Mouse (Mus musculus) lung, postnatal 25 days (tissue): ENCODE results near the gene Ppif.

Experiments used
- DNase-seq: peaks from one replicate; pipeline ENCODE4 v3.0.0; 2022; ENCODE audit warnings: low spot score

Ppif gene

GRCm38 (mm10) chr14:25693888-25694568, at the start of gene Ppif:
Ppif (plus strand) TSS chr14:25694154.
- DNase-seq: peak; percentile 95

DNA sequence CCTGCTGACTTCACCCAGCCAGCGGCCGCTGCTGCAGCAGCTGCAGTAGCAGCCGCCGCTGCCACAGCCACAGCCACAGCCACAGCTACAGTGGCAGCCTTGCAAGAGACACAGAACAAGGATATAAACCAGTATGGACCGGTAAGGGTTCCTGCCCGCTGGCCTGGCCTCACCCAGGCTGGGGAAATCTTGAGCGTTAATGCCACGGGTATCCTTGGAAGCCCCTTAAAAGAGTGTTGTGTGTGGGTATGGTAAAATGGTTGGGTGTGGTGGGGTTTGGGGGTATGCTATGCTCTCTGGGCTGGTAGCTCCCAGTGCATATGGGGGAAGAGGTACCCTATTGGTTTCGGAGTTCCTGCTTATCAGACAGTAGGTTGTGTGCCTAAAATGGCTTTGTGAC, 48.2 kb upstream of the Ppif start:
- no peak for DNase-seq

- DNase-seq: peak; percentile 85
These were observed 47.8 kb upstream of the Ppif start for GRCm38 (mm10) chr14:25646161-25646621.

DNA sequence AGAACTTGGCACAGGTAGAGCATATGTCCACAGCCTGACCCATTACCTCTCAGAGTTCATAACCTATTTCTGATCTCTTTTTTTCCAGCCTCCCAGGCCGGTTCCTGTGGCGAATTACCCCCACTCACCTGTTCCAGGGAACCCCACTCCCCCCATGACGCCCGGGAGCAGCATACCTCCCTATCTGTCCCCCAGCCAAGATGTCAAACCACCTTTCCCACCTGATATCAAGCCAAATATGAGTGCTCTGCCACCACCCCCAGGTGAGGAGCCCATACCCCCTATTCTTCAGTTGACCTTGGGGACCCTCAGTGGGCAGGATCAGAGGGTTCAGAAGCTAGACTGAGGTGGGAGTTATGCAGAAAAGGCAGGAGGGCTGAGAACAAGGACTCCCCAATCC, 42.8 kb upstream of the Ppif start:
- no peak for DNase-seq

- no peak for DNase-seq
These were observed 42.0 kb upstream of the Ppif start for GRCm38 (mm10) chr14:25651905-25652304.

- DNase-seq: no peak
These were observed 39.4 kb upstream of the Ppif start for GRCm38 (mm10) chr14:25654401-25655197.

- no peak for DNase-seq
These were observed 33.3 kb upstream of the Ppif start for GRCm38 (mm10) chr14:25660661-25661060.

- no peak for DNase-seq
These were observed 32.6 kb upstream of the Ppif start for GRCm38 (mm10) chr14:25661185-25661920.

DNA sequence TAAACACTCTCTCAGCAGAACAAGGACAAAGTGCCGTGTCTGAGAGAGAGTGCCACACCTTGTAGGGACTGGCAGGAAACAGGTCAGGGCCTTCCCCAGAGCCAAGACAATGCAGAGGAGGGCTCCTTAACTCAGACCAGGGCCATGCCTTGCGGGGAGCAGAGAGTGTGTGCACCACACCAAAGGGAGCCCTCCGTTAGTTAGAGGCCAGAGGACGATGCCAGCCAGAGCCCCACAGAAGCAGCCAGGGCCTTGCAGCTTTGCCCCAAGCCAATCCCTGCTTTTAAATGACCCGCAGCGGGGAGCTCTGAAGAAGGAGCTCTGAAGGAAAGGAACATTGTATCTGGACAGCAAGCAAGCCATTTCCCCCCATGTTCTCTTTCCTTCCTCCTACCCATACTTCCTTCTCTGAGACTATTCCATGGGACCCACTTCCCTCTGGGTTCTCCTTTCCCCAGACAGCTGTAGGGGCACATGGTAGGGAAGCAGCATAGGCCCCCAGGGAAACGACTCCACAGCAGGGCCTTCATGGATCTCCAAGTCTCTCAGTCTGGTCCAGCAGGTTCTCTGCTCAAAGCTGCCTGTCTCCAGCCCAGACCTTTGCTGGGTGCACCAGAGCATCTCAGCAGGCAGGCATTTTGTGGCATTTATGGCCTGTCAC, 30.2 kb upstream of the Ppif start:
- DNase-seq: no peak

- DNase-seq: no peak
These were observed 29.7 kb upstream of the Ppif start for GRCm38 (mm10) chr14:25664310-25664695.

- DNase-seq: no peak
These were observed 28.5 kb upstream of the Ppif start for GRCm38 (mm10) chr14:25665314-25665970.

- DNase-seq: no peak
These were observed 27.1 kb upstream of the Ppif start for GRCm38 (mm10) chr14:25666668-25667376.

GRCm38 (mm10) chr14:25667587-25667986, 26.4 kb upstream of the Ppif start:
- no peak for DNase-seq

DNA sequence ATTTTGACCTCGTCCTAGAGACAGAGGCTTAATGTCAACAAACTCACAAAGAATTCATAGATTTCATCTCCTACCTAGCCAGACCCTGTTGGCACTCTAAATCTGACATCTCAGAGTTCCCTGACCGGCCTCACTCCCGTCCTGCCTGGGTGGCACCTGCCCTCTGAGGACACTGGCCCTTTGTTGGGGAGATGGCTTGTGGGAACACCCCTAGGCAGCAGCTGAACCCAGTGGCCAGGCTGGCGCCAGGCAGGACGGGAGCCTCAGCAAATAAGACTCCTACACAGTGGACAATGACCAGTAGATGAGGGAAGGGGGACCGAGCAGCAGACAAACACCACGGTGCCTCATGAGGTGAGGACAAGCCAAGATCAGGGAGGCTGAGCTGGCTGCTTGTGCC, 14.3 kb upstream of the Ppif start:
- DNase-seq: no peak

- no peak for DNase-seq
These were observed 11.9 kb upstream of the Ppif start for GRCm38 (mm10) chr14:25682020-25682419.

DNA sequence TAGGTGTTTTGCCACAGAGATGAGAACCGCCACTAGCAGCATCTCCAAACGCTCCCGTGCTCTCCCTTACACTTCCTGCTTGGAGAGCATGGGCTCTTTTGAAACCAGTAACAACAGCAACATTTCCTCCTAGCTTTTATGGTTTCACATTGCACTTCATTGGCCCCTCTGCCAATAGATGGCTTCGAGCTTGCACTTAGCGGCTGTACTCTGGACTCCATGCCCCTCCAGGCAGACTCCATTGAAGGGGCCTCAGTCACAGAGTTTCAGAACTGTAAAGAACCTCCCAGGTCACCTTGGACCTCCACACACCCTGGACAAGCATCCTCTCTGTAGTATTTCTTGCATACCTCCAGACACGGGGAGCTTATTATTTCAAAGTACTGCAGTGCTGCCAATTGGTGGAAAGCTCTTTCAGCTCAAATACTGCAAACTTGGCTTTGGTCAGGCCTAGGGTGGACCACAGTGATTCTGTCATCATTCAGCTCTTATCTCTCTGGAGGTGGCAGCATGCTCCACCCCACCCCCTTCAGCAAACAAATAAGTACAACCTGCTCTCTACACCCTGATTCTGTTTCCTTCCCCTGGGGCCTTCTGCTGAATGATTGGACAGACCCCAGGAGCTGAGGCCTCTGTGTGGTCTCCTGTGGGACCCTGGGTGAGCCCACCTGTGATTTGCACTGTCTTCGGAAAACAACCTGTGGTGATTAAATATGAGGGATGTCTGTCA, 7.6 kb upstream of the Ppif start:
- DNase-seq: no peak

DNA sequence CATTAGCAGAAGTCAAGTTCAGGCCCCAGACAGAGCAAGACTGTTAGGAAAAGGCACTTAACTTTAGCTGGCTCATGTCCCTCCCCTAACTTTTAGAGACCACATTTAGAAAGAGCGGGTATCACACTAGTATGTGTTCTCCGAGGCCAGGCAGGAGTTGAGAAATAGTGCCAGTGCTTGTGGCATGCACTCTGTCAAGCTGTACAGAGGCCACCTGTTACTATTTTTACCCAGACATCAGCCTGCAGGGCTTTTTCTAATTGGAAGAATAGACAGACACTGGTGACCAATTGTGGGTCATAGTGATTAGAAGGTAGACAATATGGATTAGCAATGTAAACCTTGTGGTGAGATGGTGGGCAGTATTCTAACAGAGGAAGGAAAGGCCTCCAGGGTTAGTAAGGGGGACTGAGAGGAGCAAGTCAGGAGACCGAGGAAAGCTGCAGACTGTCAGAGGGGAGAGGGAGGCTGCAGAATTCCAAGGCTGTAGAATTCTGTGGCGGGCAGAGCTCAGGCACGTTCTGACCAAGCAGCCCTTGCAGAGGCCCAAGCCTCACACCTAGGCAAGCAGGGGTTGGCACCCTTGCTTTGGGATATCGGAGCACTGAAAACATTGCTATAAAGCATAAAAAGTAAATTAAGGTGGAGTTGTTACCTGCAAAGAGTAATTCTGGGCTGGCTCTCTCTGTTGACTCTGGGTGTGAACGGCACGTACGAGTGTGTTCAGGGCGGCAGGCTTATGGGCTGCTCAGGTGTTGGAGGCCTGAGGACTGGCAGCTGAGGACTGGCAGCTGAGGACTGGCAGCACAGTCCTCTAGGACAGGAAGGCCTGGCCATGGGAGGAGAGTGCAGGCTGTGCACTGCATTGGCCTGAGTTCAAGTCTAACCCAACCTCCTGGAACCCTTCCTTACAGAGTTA, 6.7 kb upstream of the Ppif start:
- no peak for DNase-seq

GRCm38 (mm10) chr14:25693271-25693887, 575 bp upstream of the Ppif start:
- no peak for DNase-seq

DNA sequence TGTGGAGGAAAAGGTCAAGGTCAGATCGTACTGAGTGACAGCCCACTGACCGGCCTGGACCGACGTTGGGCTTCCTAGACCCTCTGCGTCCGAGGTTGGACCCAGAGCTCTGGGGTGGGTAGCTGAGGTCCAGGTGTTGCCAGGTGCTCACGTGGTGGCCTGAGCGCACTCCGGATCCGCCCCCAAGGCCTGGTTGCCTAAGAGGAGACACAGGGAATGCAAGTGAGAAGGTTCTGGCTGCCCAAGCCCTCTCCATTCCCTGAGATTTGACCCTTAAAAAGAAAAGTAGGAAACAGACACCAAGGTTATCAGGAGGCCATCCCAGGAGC, 579 bp downstream of the Ppif start:
- no peak for DNase-seq
